ENCODE assay signal across 9 mouse cellular contexts in genomic region chr11:69804652-69804940, GRCm38 (mm10). TPM values are rescaled to one million over a fixed set of nuclear protein-coding genes. Genes with fewer than 3 reads are reported as not detected.
A peak's percentile ranks its signal among the peaks of the same experiment; 100 is the strongest.
DNase-seq lines count a peak whose midpoint lies in the region; ATAC-seq lines count a peak whose summit lies in the region.
"Had no signal": no experiment of that assay in that cellular context is flagged by ENCODE, and none has a peak within 500 bp of the region (broad histone marks: within the 10 kb centered on the region; RNA-seq: fewer than 3 reads in every experiment).

No protein-coding gene starts in this region.

- ATAC-seq in heart, embryonic 16.5 days (replicated peaks; ENCODE audit: extremely low read depth, insufficient read depth, low FRiP score) = no peak
- ATAC-seq in midbrain, embryonic 12.5 days (ENCODE audit: low FRiP score, low read depth) = no peak
- no peak for ATAC-seq in megakaryocyte, adult 5-6 weeks (ENCODE audit: poor library complexity, severe bottlenecking)
- ATAC-seq in frontal cortex, adult (ENCODE audit: low TSS enrichment) = no peak

- peaks cover 5% of the 10 kb centered on the region; the same call in 1 of the 2 replicates for H3K9me3 ChIP-seq in heart, embryonic 16.5 days (replicated peaks; ENCODE audit: control insufficient read depth, low read length)
- no peaks in the 10 kb centered on the region for H3K9me3 ChIP-seq in midbrain, embryonic 12.5 days

- H3K36me3 ChIP-seq in heart, embryonic 16.5 days (ENCODE audit: control insufficient read depth, insufficient read depth) = no peaks in the 10 kb centered on the region
- H3K36me3 ChIP-seq in midbrain, embryonic 12.5 days = no peaks in the 10 kb centered on the region

- H3K27me3 ChIP-seq in heart, embryonic 16.5 days (ENCODE audit: control insufficient read depth, insufficient read depth, low read length) = peaks cover 14% of the 10 kb centered on the region
- H3K27me3 ChIP-seq in midbrain, embryonic 12.5 days = peaks cover 68% of the 10 kb centered on the region

- H3K4me3 ChIP-seq in heart, embryonic 16.5 days (ENCODE audit: low read length) = peak overlapping the region; percentile 74
- 0 out of 2 replicates have a peak overlapping the region, but pooled peaks have one; percentile 58 for H3K4me3 ChIP-seq in midbrain, embryonic 12.5 days

- intact Hi-C loops in gastrocnemius, postnatal 14 days (cut with DNase I; ENCODE audit: low total_unique reads) = loop anchor here (5.0 kb wide), 1 partner anchor 33 kb away; the partner anchor contains the start of genes Nlgn2 and Tmem256
- intact Hi-C loops in gastrocnemius, postnatal 36 days (cut with DNase I) = loop anchor here (5.0 kb wide), 3 partner anchors 33 to 73 kb away; partner anchors contain the start of genes Nlgn2, Slc35g3, Tmem256 and Tmem95

- peaks cover 44% of the 10 kb centered on the region for H3K4me1 ChIP-seq in heart, embryonic 16.5 days (ENCODE audit: control insufficient read depth, insufficient read depth, low read length)
- peaks cover 55% of the 10 kb centered on the region for H3K4me1 ChIP-seq in midbrain, embryonic 12.5 days

- 12% methylated on average over 12 of the region's 12 CpGs for WGBS in heart, embryonic 16.5 days
- 7% methylated on average over 12 of the region's 12 CpGs for WGBS in midbrain, embryonic 12.5 days

- peak overlapping the region; percentile 99 for H3K4me2 ChIP-seq in heart, embryonic 16.5 days (ENCODE audit: low read depth, low read length)
- H3K4me2 ChIP-seq in midbrain, embryonic 12.5 days (replicated peaks) = peak overlapping the region; percentile 96

- H3K9ac ChIP-seq in heart, embryonic 16.5 days (ENCODE audit: low read length) = no peak overlapping the region; the same call in 1 of the 2 replicates
- no peak overlapping the region for H3K9ac ChIP-seq in midbrain, embryonic 12.5 days (replicated peaks)

- DNase-seq in gastrocnemius, postnatal 14 days = peak; percentile 44
- no peak for DNase-seq in gastrocnemius, postnatal 36 days
- peak; percentile 51 to 71 for DNase-seq in kidney, postnatal 36 days
- DNase-seq in spleen, postnatal 10 days (ENCODE audit: low spot score in 2 of 2) = no peak

- H3K27ac ChIP-seq in heart, embryonic 16.5 days (ENCODE audit: low read length) = no peak overlapping the region
- H3K27ac ChIP-seq in midbrain, embryonic 12.5 days (replicated peaks) = no peak overlapping the region

RNA-seq across cellular contexts. Expression of gene Tmem102, which starts 0.8 kb away (rescaled TPM):
- total RNA-seq in gastrocnemius, postnatal 14 days (2021) = under 1 TPM; 0.16 to 0.27 TPM
- under 1 TPM; 0.12 to 0.20 TPM for total RNA-seq in gastrocnemius, postnatal 36 days (2021)
- polyA plus RNA-seq in heart, embryonic 16.5 days (2015; fragmentation: Nextera tagmentation; extraction: Ambion mirVana) = 3.1 TPM in 2 replicates
- 0.42 and 1.2 TPM in 2 replicates for polyA plus RNA-seq in midbrain, embryonic 12.5 days (2016; fragmentation: Nextera tagmentation; extraction: Ambion mirVana)
- not detected in 2 replicates for total RNA-seq in megakaryocyte, adult 5-6 weeks (2015)
- not detected in 2 replicates for total RNA-seq in megakaryocyte, adult 5-6 weeks (2017)

RNA-seq across cellular contexts. Expression of gene Fgf11, which starts 2.9 kb away (rescaled TPM):
- total RNA-seq in gastrocnemius, postnatal 14 days (2021) = 1 to 10 TPM; 6.6 to 8.0 TPM
- total RNA-seq in gastrocnemius, postnatal 36 days (2021) = 1 to 10 TPM; 4.6 to 4.8 TPM
- polyA plus RNA-seq in heart, embryonic 16.5 days (2015; fragmentation: Nextera tagmentation; extraction: Ambion mirVana) = 2.2 and 3.0 TPM in 2 replicates
- 2.7 and 2.9 TPM in 2 replicates for polyA plus RNA-seq in midbrain, embryonic 12.5 days (2016; fragmentation: Nextera tagmentation; extraction: Ambion mirVana)
- 0.14 TPM in 1 of 2 replicates, not detected in the other for total RNA-seq in megakaryocyte, adult 5-6 weeks (2015)
- not detected in 2 replicates for total RNA-seq in megakaryocyte, adult 5-6 weeks (2017)

RNA-seq across cellular contexts. Expression of gene Chrnb1, which starts 8.9 kb away (rescaled TPM):
- 10 to 100 TPM; 75.5 to 80.7 TPM for total RNA-seq in gastrocnemius, postnatal 14 days (2021)
- total RNA-seq in gastrocnemius, postnatal 36 days (2021) = 10 to 100 TPM; 29.2 to 33.1 TPM
- polyA plus RNA-seq in heart, embryonic 16.5 days (2015; fragmentation: Nextera tagmentation; extraction: Ambion mirVana) = 5.8 and 6.0 TPM in 2 replicates
- 1.3 and 1.7 TPM in 2 replicates for polyA plus RNA-seq in midbrain, embryonic 12.5 days (2016; fragmentation: Nextera tagmentation; extraction: Ambion mirVana)
- total RNA-seq in megakaryocyte, adult 5-6 weeks (2015) = 0.32 and 0.36 TPM in 2 replicates
- 0.16 TPM in 1 of 2 replicates, not detected in the other for total RNA-seq in megakaryocyte, adult 5-6 weeks (2017)

RNA-seq across cellular contexts. Expression of gene Gm39566, which starts 10.5 kb away (rescaled TPM):
- not detected for total RNA-seq in gastrocnemius, postnatal 14 days (2021)
- not detected for total RNA-seq in gastrocnemius, postnatal 36 days (2021)
- polyA plus RNA-seq in heart, embryonic 16.5 days (2015; fragmentation: Nextera tagmentation; extraction: Ambion mirVana) = not detected in 2 replicates
- not detected in 2 replicates for polyA plus RNA-seq in midbrain, embryonic 12.5 days (2016; fragmentation: Nextera tagmentation; extraction: Ambion mirVana)
- total RNA-seq in megakaryocyte, adult 5-6 weeks (2015) = not detected in 2 replicates
- total RNA-seq in megakaryocyte, adult 5-6 weeks (2017) = not detected in 2 replicates
- total RNA-seq: CH12.LX had no signal

RNA-seq across cellular contexts. Expression of gene Spem2, which starts 13.7 kb away (rescaled TPM):
- not detected for total RNA-seq in gastrocnemius, postnatal 14 days (2021)
- not detected for total RNA-seq in gastrocnemius, postnatal 36 days (2021)
- not detected in 2 replicates for polyA plus RNA-seq in heart, embryonic 16.5 days (2015; fragmentation: Nextera tagmentation; extraction: Ambion mirVana)
- not detected in 2 replicates for polyA plus RNA-seq in midbrain, embryonic 12.5 days (2016; fragmentation: Nextera tagmentation; extraction: Ambion mirVana)
- not detected in 2 replicates for total RNA-seq in megakaryocyte, adult 5-6 weeks (2015)
- not detected in 2 replicates for total RNA-seq in megakaryocyte, adult 5-6 weeks (2017)
- total RNA-seq: CH12.LX had no signal

Comparison
In these comparisons a context has a peak if more than half of its experiments do, and no peak if none do; other contexts are left out.
1. DNase-seq: peak in gastrocnemius, postnatal 14 days (single experiment) and kidney, postnatal 36 days (2 of 2); none in gastrocnemius, postnatal 36 days (0 of 2) and spleen, postnatal 10 days (0 of 2).
2. RNA of gene Fgf11, which starts 2.9 kb away (total RNA-seq): 6.6 to 8.0 TPM in gastrocnemius, postnatal 14 days and 4.6 to 4.8 TPM in gastrocnemius, postnatal 36 days; 0.14 TPM in megakaryocyte, adult 5-6 weeks; every median in the first group is over 4 times any median in the second.
3. RNA of gene Chrnb1, which starts 8.9 kb away (total RNA-seq): 75.5 to 80.7 TPM in gastrocnemius, postnatal 14 days and 29.2 to 33.1 TPM in gastrocnemius, postnatal 36 days; 0.16 to 0.36 TPM in megakaryocyte, adult 5-6 weeks; every median in the first group is over 10 times any median in the second.